Mouse (Mus musculus) splenic B cell, adult 2 months (primary cell): ENCODE data around the gene Kif18b.

Source experiments
- DNase-seq: peaks from one replicate; pipeline ENCODE4 v3.0.0-alpha.2; 2011; ENCODE audit warnings: low read depth, low spot score
- H3K27me3 ChIP-seq: 2 replicates; pipeline ENCODE4 v1.6.1; 2012; ENCODE audit warnings: mild to moderate bottlenecking, low read length, moderate library complexity, mixed read lengths; ENCODE audit not compliant: control insufficient read depth, poor library complexity, insufficient read depth, severe bottlenecking
- H3K36me3 ChIP-seq: 2 replicates; pipeline ENCODE4 v1.6.1; 2012; ENCODE audit warnings: mild to moderate bottlenecking, low read length, moderate library complexity, mixed read lengths; ENCODE audit not compliant: control insufficient read depth, poor library complexity, insufficient read depth, severe bottlenecking

Kif18b gene

GRCm38 (mm10) chr11:102924557-102925350 is at the start of gene Kif18b:
Gene Kif18b, minus strand, starts transcription at chr11:102925124.
- peak; percentile 96 for DNase-seq
- no peaks in the 10 kb centered on the region for H3K27me3 ChIP-seq
- no peaks in the 10 kb centered on the region for H3K36me3 ChIP-seq

- Histone ChIP-seq H3K27me3 (no peaks in the 10 kb centered on the region), H3K36me3 (no peaks in the 10 kb centered on the region)
- no peak for DNase-seq
These were observed 47.4 kb upstream of the Kif18b start for GRCm38 (mm10) chr11:102972326-102972725.

GRCm38 (mm10) chr11:102971604-102972003 is 46.7 kb upstream of the Kif18b start:
- no peak for DNase-seq
- no peaks in the 10 kb centered on the region for H3K27me3 ChIP-seq
- no peaks in the 10 kb centered on the region for H3K36me3 ChIP-seq

GRCm38 (mm10) chr11:102964547-102965091 is 39.7 kb upstream of the Kif18b start:
- Histone ChIP-seq H3K36me3 (no peaks in the 10 kb centered on the region), H3K27me3 (peaks cover 3% of the 10 kb centered on the region)
- no peak for DNase-seq

GRCm38 (mm10) chr11:102963855-102964546 is 39.1 kb upstream of the Kif18b start:
- Histone ChIP-seq H3K27me3 (peaks cover 3% of the 10 kb centered on the region), H3K36me3 (no peaks in the 10 kb centered on the region)
- DNase-seq: no peak

GRCm38 (mm10) chr11:102963246-102963854 is 38.4 kb upstream of the Kif18b start:
- H3K36me3 ChIP-seq: no peaks in the 10 kb centered on the region
- DNase-seq: no peak
- H3K27me3 ChIP-seq: peaks cover 3% of the 10 kb centered on the region

- Histone ChIP-seq H3K36me3 (no peaks in the 10 kb centered on the region), H3K27me3 (peaks cover 3% of the 10 kb centered on the region)
- DNase-seq: no peak
These were observed 37.9 kb upstream of the Kif18b start for GRCm38 (mm10) chr11:102962861-102963245.

- H3K36me3 ChIP-seq: no peaks in the 10 kb centered on the region
- peaks cover 3% of the 10 kb centered on the region for H3K27me3 ChIP-seq
- DNase-seq: no peak
These were observed 36.2 kb upstream of the Kif18b start for GRCm38 (mm10) chr11:102961082-102961481.

- DNase-seq: no peak
- Histone ChIP-seq H3K27me3 (peaks cover 3% of the 10 kb centered on the region), H3K36me3 (no peaks in the 10 kb centered on the region)
These were observed 33.9 kb upstream of the Kif18b start for GRCm38 (mm10) chr11:102958870-102959269.

- H3K27me3 ChIP-seq: peaks cover 3% of the 10 kb centered on the region
- no peak for DNase-seq
- no peaks in the 10 kb centered on the region for H3K36me3 ChIP-seq
These were observed 33.5 kb upstream of the Kif18b start for GRCm38 (mm10) chr11:102958431-102958830.

- Histone ChIP-seq H3K36me3 (no peaks in the 10 kb centered on the region), H3K27me3 (no peaks in the 10 kb centered on the region; the same call in 1 of the 2 replicates)
- no peak for DNase-seq
These were observed 32.8 kb upstream of the Kif18b start for GRCm38 (mm10) chr11:102957692-102958091.

GRCm38 (mm10) chr11:102956962-102957614 is 32.2 kb upstream of the Kif18b start:
- Histone ChIP-seq H3K27me3 (no peaks in the 10 kb centered on the region; the same call in 1 of the 2 replicates), H3K36me3 (no peaks in the 10 kb centered on the region)
- no peak for DNase-seq

GRCm38 (mm10) chr11:102952922-102953321 is 28.0 kb upstream of the Kif18b start:
- Histone ChIP-seq H3K27me3 (no peaks in the 10 kb centered on the region), H3K36me3 (no peaks in the 10 kb centered on the region)
- DNase-seq: no peak
